Mouse (Mus musculus) right cerebral cortex, postnatal 36 days (tissue): ENCODE data around the gene Farp1.
A peak's percentile ranks its signal among the peaks of the same experiment; 100 is the strongest.

ENCODE experiments used
- DNase-seq, 2 experiments: peaks; one replicate each; pipeline ENCODE4 v3.0.0; 2022; ENCODE audit warnings: low spot score in 2 of 2, mixed read lengths in 1 of 2

The Farp1 gene

DNA sequence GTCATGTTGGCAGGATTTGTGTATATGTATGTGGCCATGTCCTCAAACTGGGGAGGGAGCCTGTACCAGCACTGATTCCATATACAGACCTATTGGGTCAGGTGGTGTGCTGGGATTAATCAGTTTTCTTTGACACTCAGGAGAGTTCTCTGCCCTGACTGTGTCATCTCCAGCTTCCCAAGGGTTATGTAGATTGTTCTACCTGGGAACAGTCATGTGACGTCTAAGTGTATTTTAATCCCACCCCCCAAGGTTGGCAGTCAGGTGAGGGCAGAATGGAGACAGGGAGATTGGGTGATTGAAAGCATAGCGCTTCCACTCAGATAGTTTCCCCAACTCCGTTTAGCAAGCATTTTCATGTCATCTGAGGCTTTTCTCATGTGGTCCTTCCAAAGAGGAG lies 110.3 kb downstream of the Farp1 start:
- no peak for DNase-seq

DNA sequence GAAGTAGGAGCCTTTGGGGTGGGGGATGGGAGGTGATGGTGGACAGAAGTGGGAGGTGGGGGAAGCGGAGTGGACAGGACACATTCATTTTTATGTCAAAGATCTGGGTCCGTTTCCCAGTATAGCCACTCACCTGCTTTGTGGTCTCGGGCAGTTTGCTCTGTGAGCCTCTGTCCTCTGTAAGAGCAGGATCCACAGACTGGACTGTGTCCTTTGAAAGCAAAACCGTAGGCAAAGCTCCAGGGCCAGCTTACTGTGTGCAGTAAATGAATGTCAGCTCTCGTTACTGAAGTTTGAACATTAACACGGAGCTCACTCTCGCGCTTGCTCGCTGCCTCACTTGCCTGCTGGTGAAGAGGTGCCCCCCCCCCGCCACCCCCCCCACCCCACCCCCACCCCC lies 110.7 kb downstream of the Farp1 start:
- no peak for DNase-seq

DNA sequence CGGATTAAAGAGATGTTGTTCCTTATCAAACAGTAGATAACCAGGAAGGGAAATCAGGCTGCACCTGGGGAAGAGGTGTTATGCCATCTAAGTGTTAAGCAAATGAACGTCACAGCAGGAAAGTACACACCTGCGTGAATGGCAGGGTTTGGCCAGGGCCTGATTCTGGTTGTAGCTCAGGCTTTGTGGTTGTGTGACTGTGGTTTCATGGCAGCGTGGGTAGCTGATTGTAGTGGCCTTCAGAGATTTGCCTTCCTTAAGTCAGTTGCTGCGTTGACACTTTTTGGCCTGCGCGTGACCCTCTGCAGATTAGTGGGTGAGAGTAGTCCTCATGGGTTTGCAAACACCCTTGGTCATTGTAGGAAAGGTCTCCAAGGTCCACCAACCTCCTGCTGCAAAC lies 111.2 kb downstream of the Farp1 start:
- DNase-seq, result no peak

DNA sequence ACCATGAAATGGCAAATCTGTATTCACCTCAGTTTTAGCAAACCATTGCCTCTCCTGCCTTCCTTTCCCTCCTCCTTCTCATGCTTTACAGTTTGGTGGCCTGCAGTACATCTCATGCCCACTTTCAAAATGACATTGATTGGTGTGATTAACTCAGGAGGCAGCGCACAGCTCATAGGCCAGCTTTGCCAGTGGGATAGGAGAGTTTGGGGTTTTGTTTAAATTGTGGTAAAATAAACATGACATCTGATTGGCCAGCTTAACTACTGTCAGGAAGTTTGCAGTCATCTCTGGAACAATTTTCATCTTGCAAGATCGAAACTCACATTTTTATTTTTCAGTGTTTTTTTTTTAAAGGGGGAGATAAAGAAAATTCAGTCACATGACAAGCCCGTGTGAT lies 112.0 kb downstream of the Farp1 start:
- no peak for DNase-seq

DNA sequence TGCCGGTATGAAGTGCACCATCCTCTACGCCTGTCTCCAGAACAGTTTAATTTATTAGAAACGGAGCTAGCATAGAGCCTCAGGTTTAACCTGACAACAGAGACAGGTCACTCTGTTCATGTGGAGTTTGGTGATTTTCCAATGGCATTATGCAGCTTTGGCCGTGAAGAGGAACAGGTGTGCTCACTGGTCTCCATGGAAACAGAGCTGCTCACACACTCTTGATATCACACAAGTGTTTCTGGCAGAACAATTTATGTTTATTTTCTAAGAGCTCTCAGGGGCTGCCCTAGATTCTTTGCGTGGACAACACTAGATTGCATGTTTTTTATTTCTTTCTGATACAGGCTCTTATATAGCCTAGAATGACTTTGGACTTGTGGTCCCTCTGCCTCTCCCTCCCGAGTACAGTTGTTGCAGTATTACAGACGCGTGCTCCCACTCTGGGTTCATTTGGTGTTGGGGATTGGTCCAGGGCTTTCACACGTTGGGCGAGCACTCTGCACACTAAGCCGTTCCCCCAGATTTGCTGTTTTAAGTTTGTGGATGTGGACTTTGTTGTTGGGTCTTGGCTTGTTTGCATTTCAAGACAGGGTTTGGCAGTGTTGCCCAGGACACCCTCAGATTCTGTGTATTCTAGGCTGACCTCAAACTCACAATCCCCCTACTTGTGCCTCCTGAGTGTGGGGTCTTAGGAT lies 113.2 kb downstream of the Farp1 start:
- DNase-seq, result no peak

DNA sequence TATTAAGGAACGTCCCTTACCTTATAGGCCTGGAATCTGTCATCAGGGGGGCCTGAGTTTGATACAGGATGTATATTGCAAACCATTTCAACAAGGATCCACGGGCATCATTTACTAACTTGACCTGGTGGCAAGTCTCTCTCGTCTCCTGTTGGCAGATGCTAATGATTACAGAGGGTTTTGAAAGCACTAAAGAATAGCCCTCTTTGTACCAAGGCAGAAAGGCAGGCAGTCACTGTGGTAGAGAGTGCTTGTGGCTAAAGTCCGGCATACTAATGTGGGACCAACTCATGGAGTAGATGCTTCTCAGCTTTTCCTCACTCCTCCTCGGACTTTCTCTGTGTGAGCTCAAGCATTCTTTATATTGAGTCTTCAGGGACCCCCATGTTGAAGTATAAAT lies 115.0 kb downstream of the Farp1 start:
- DNase-seq, result no peak

DNA sequence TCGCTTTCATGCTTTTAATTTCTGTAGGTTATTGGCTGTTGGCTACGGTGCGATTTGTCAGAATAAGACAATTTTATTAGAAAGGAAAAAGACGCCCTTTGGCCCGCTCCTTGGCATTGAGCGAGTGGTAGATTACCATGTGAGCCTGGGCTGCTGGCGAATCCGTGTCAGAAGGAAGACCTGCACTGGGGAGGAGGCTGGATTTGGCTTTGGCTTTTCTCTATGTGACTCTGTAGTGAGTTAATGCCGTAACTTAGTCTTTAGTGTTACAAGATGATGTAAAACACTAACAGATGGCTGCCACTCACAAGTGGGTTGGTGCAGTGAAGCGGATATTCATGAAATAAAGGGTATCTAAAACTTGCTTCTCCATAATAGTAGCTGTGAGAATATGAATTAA lies 116.8 kb downstream of the Farp1 start:
- DNase-seq, result no peak

DNA sequence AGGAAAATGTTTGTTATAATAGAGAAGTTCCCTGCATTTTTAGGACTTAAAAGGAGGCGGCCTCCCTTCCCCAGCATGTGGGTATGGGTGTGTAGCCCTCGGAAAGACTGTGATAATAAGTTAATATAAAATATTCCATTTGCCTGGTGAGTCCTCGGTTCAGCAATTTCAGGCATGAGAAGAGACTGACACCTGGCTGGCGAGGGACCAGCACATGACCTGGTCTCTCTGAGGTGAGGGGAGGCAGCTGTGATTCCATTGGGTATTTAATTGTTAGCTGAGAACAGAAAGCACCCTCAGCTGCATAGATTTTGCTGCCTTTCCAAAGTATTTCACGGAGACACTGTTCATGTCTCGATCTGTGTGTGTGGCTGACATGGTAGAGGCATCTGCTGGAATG lies 117.8 kb downstream of the Farp1 start:
- no peak for DNase-seq

DNA sequence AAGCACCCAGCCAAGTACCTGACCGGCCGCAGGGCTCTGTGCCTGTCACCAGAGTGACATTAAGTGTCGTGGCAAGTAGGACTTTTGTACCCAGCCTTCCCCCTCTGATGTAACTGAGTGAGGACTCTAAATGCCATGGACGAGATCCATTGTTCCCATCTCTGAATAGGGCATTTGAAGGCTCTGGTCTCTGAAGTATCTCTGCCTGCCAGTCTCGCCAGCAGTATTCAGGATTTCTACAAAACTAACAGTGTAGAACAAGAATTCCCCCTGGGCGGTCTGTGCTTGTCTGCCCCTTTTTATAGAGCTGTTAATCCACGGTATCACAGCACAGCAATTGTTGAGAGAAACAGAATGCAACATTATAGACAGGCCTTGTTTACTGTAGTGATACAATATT lies 118.3 kb downstream of the Farp1 start:
- DNase-seq, result no peak

DNA sequence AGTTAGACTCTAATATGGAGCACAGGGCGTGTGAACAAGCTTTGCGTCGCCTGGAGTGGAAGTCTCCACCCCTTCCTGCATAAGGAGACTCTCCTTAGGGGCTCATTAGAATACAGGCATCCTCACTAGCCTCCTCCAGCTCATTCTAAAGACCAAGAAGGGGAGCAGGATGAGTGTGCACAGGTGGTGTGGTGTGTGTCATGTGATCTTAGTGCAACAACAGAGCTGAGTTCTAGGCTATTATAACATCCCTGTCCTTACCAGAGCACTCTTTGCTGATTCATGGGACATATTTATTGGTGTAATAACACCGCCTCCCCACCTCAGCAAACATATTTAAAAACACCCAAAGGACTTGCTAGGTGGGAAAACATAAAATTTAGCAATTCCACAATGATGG lies 120.2 kb downstream of the Farp1 start:
- no peak for DNase-seq

DNA sequence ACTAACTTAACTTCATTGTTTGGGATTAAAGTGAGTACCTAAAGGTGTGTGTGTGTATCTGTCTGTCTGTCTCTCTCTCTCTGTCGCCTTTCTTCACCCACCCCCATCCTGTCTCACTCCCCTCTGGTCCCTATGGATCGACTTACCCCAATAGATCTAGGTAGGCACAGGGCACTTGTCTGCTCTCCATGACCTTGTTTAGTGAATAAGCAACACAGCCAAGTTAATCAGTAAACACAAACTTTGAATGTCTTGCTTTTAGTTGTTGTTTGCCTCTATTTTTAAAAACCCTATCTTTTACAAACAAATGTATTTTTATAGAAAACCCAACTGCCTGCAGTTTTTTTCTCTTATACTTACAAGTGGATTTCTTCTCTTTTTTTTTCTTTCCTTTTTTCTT lies 123.6 kb downstream of the Farp1 start:
- DNase-seq, result no peak

DNA sequence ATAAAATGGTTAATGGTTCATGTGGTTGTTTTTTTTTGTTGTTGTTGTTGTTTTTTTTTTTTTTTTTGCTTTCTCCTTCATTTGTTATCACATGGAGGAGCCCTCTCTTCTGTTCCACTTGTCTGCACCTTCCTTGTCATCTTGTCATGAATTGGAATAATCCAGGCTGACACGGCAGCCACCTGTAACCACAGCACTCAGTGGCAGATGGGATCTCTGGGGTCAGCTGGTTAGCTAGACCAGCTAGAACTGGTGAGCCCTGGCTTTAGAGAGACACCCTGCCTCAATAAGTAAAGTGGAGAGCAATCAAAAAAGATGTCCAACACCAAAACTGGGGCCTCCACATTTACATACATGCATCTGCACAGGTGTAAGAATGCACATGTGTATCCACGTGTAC lies 127.8 kb downstream of the Farp1 start:
- DNase-seq, result no peak

DNA sequence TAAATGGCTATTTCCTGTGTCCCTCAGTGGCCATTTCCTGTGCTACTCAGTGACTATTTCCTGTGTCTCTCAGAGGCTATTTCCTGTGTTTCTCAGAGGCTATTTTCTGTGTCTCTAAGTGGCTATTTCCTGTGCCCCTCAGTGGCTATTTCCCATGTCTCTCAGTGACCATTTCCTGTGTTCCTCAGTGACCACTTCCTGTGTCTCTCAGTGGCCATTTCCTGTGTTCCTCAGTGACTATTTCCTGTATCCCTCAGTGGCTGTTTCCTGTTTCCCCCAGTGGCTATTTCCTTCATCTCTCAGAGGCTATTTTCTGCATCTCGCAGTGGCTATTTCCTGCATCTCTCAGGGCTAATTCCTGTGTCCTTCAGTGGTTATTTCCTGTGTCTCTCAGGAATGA lies 129.9 kb downstream of the Farp1 start:
- DNase-seq, result no peak

DNA sequence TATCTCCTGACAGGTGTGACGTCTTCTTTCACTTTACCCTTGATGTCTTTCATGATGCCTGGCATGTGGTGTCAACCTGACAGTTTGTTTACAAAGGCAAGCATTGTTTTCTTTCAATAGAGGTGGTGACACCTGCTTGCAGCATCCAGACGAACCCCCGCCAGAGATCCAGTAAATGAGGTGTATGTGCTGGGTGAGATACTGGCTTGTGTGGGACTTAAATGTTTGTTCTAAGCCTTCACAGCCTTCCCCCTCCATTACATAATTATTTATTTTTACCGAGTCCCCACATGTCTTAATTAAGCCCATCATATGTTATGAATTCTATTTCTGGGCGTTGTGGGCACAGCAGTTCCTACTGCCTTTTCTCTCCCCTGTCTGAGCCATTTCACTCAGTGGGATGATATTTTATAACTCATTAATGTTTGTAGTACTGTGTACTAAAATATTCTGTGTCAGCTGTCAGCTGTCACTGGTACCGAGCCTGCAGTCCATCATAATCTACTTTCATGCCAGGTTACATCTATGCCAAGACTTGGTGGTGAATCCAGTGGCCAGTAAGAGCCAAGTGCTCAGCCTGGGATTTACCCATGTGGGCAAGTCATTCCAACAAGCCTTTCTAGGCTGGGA lies 130.5 kb downstream of the Farp1 start:
- peak in 1 of 2 experiments; percentile 56 for DNase-seq

DNA sequence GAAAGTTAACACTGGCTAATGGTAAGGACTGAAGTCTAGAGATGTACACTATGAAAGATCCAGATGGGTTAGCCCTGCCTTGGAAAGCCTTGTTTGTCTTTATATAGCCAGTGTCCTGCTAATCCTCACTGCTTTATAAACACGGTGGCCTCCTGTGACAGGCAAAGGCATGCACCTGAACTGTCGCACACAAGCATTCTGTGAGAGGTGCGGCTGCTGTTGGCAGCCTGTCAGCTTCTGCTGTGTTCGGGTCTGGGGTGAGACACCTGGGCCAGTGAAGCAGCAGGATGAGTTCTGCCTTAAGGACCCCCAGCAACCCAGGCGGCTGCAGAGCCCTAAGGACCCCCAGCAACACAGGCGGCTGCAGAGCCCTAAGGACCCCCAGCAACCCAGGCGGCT lies 131.0 kb downstream of the Farp1 start:
- DNase-seq, result no peak

DNA sequence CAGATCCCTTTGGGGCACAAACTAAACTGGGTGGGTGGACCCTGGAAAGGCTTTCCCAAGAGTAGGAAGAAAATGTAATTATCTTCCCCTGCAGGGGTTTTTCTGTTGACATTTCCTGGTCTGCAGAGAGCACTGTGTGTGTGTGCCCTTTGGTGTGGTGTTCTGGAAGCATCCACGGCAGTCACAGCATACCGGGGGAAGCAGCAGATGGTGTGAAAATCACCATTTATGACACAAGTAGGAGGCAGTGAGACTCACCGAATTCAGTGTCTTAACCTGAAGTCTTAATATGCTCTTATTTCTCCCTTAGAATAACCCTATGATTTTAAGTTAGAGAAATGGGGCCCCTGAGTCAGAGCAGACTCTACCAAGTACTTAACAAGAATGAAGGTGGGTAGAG lies 133.7 kb downstream of the Farp1 start:
- DNase-seq, result no peak

DNA sequence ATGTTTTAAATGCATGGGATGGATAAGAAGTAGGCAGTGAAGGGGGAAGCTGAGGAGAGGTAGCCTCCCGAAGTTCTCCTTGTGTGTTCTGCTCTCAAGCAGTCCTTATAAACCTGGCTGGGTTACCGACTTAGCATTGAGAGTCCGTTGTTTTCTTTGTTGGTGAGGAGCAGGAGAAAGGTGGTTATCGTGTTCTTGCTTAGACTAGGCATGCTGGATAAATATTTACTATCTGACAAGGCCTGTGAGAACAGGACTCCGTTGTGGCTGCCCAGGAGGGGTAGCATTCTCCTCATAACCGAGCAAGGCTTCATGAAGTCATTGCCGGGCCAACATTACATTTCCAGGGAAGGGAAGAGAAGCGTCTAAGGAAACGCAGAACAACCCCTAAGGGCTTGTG lies 135.3 kb downstream of the Farp1 start:
- no peak for DNase-seq

DNA sequence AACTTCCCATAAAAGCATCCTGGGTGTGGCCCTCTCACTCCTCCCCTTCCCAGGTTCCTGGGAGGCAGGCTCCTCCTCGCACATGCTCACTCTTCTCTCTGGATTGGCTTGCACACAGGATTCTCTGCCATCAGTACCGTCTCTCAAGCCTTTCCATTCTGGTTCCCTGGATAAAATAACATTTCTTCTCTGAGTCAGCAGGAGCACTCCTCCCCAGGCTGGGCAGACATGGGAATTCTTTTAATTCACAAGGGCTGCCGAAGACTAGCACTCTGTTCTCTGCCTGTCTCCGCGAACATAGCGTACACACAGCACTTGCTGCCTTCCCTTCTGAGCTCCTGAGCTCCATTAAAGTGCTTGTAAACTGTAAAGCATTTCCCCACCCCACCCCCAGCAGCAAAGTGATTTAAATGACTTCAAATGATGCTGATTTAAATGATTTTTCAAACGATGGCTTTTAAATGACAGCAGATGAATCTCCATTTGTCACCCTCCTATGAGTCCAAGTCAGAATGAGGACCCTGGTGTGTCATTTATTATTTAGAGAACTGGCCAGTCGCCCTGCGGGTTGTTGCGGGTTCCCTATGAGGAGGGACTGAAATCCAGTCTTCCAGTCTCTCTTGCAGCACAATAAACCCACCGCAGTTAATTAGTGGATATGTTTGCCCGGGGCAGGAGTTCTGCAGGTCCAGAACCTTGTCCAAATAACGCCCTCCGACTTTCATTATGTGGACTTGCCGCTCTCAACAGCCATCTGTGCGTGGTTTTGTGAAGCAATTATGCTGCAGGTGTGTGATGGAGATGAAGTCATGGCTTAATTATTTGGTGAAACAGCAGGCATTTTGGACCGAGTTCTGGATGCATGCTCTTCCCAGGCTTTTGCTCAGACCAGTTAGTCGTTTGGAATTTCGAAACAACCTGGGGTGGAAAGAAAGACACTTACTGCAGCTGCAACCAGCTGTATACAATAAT lies 137.4 kb downstream of the Farp1 start:
- peak; percentile 49 to 68 for DNase-seq

DNA sequence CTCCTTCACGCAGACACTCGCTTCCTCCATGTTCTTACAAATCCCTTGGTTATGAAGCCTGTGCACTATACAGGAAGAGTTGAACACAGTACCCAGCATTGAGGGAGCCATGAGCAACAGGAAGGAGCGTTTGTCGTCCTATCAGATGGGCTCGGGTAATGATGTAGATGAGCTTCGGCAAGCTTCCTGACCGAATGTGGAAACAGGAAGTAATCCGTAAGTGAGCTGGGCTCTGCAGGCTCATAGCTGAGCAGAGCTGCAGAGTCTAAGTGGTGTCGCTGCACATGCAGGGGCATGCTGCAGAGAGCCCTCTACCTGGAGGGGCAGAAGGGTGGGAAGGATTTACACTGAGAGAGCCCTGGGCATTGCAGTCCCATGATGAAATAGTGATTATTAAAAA lies 140.4 kb downstream of the Farp1 start:
- no peak for DNase-seq

DNA sequence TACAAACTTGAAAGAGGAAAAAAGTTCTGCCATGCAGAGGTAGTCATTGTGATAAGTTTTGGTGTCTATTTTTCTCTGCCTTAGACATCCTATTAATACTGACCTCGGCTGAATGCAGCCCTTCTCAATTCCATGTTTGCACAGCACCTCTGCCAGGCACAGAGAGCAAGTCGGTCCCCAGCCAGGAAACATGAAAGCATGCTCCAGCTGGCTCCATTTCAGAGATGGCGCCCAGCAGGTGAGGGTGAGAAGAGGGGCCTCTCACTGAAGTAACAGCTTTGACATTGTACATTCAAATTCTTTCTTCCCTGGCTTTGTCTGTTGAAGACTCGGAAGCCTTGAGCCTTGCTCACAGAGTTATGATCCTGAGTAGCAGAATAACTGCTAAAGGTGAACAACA lies 140.9 kb downstream of the Farp1 start:
- DNase-seq, result no peak

DNA sequence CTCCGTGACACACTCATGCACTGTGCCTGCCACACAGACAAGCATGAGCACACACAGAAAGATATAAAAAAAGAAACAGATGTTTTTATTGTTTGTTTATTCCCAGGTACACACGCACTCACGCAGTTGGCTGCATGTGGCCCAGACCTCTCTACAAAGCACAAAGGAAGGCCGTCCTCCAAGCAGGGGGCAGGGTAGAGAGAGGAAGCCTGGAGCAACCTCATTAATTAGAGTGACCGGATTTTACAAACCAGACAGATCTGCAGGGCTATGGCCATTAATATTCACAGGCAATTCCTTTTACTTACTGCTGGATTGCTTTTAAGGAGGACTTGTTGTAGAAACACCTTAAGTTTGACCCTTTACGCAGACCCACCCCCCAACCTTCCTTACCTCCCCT lies 142.9 kb downstream of the Farp1 start:
- DNase-seq, result no peak

DNA sequence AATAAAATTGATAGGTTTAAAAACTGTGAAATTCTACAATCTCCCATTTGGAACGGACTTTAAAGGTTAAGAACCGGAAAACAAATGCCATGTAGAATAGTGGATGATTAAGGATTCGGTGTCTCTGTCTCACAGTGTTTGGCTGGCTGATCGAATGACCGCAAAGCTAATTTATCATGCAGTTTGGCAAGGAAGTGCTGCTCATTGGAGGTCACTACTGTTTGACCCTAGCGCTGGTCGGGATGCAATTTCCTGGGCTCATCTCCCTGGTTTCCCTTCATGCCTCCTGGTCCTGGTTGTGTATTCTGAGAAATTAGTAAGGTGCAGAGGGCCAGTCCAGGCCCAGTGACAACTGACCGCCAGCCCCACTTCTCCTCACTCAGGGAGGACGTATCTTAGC lies 145.6 kb downstream of the Farp1 start:
- DNase-seq, result no peak

DNA sequence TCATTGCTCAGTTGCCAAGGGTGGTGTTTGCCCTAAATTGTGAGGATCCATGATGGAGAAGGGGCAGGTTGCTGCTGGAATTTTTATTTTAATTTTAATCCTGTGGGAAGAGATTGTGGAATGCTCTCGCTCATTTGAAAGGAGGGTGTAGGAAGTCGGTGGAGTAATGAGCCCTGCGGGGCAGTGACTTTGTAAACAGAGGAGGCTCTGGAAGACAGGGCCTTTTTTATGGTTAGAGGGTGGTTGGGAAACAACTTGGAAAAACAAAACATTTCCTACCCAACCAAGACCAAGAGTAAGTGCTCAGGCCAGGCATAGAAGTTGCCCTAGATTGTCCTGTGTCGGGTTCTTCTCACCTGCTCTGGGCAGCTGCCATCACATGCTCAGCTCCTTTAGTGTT lies 146.8 kb downstream of the Farp1 start:
- no peak for DNase-seq
